Mouse (Mus musculus): ENCODE data around the gene Herc4. TPM values are rescaled to one million over a fixed set of nuclear protein-coding genes. Genes with fewer than 3 reads are reported as not detected.
A peak's percentile ranks its signal among the peaks of the same experiment; 100 is the strongest.

Herc4 gene
- polyA plus RNA-seq, 1 experiment, result 19.2 TPM

- H3K4me1 ChIP-seq (ENCODE audit: control insufficient read depth, insufficient read depth, insufficient read length), result no peaks in the 10 kb centered on the region
- 87% methylated on average over 5 of the region's 5 CpGs for WGBS
- peaks cover 22% of the 10 kb centered on the region for H3K36me3 ChIP-seq (ENCODE audit: control insufficient read depth, insufficient read depth, low read length)
- TF ChIP-seq CTCF (IDR thresholded peaks at IDR 0.05; ENCODE audit: extremely low read depth, insufficient read depth, insufficient read length, insufficient replicate concordance), result no peak
- no peak for TF ChIP-seq POLR2A (IDR thresholded peaks at IDR 0.05; ENCODE audit: low read depth, low read length)
- no peaks in the 10 kb centered on the region for H3K27me3 ChIP-seq (ENCODE audit: control insufficient read depth, insufficient read depth, low read length)
- no peak overlapping the region for H3K27ac ChIP-seq (ENCODE audit: insufficient read depth, low read length)
- no peak overlapping the region for H3K4me3 ChIP-seq (ENCODE audit: extremely low read depth, insufficient read depth, insufficient read length)
- no peak for DNase-seq (ENCODE audit: low read depth in 1 of 2, low spot score in 2 of 2)
Measured at GRCm38 (mm10) chr10:63272868-63273267, 29.3 kb downstream of the Herc4 start.

GRCm38 (mm10) chr10:63277010-63277409, 33.4 kb downstream of the Herc4 start:
- no peak overlapping the region for H3K27ac ChIP-seq (ENCODE audit: insufficient read depth, low read length)
- H3K4me3 ChIP-seq (ENCODE audit: extremely low read depth, insufficient read depth, insufficient read length), result no peak overlapping the region
- H3K4me1 ChIP-seq (ENCODE audit: control insufficient read depth, insufficient read depth, insufficient read length), result no peaks in the 10 kb centered on the region
- no peak for TF ChIP-seq POLR2A (IDR thresholded peaks at IDR 0.05; ENCODE audit: low read depth, low read length)
- TF ChIP-seq CTCF (IDR thresholded peaks at IDR 0.05; ENCODE audit: extremely low read depth, insufficient read depth, insufficient read length, insufficient replicate concordance), result no peak
- peaks cover 31% of the 10 kb centered on the region for H3K36me3 ChIP-seq (ENCODE audit: control insufficient read depth, insufficient read depth, low read length)
- no peaks in the 10 kb centered on the region for H3K27me3 ChIP-seq (ENCODE audit: control insufficient read depth, insufficient read depth, low read length)
- no peak for DNase-seq (ENCODE audit: low read depth in 1 of 2, low spot score in 2 of 2)
- 78% methylated on average over 3 of the region's 3 CpGs for WGBS

GRCm38 (mm10) chr10:63279851-63280250, 36.2 kb downstream of the Herc4 start:
- TF ChIP-seq POLR2A (IDR thresholded peaks at IDR 0.05; ENCODE audit: low read depth, low read length) (no peak), CTCF (IDR thresholded peaks at IDR 0.05; ENCODE audit: extremely low read depth, insufficient read depth, insufficient read length, insufficient replicate concordance) (no peak)
- 99% methylated on average over 3 of the region's 3 CpGs for WGBS
- DNase-seq (ENCODE audit: low read depth in 1 of 2, low spot score in 2 of 2), result no peak

GRCm38 (mm10) chr10:63282417-63282816, 38.8 kb downstream of the Herc4 start:
- H3K27ac ChIP-seq (ENCODE audit: insufficient read depth, low read length), result no peak overlapping the region
- H3K36me3 ChIP-seq (ENCODE audit: control insufficient read depth, insufficient read depth, low read length), result peaks cover 39% of the 10 kb centered on the region
- no peaks in the 10 kb centered on the region for H3K4me1 ChIP-seq (ENCODE audit: control insufficient read depth, insufficient read depth, insufficient read length)
- H3K4me3 ChIP-seq (ENCODE audit: extremely low read depth, insufficient read depth, insufficient read length), result no peak overlapping the region
- no peak for DNase-seq (ENCODE audit: low read depth in 1 of 2, low spot score in 2 of 2)
- WGBS, result 84% methylated on average over 4 of the region's 4 CpGs
- TF ChIP-seq POLR2A (IDR thresholded peaks at IDR 0.05; ENCODE audit: low read depth, low read length) (no peak), CTCF (IDR thresholded peaks at IDR 0.05; ENCODE audit: extremely low read depth, insufficient read depth, insufficient read length, insufficient replicate concordance) (no peak)
- H3K27me3 ChIP-seq (ENCODE audit: control insufficient read depth, insufficient read depth, low read length), result no peaks in the 10 kb centered on the region

More at GRCm38 (mm10) chr10:63279851-63280250, 36.2 kb downstream of the Herc4 start:
- no peak overlapping the region for H3K27ac ChIP-seq (ENCODE audit: insufficient read depth, low read length)
- no peaks in the 10 kb centered on the region for H3K27me3 ChIP-seq (ENCODE audit: control insufficient read depth, insufficient read depth, low read length)
- no peak overlapping the region for H3K4me3 ChIP-seq (ENCODE audit: extremely low read depth, insufficient read depth, insufficient read length)
- H3K36me3 ChIP-seq (ENCODE audit: control insufficient read depth, insufficient read depth, low read length), result peaks cover 30% of the 10 kb centered on the region
- no peaks in the 10 kb centered on the region for H3K4me1 ChIP-seq (ENCODE audit: control insufficient read depth, insufficient read depth, insufficient read length)

- 94% methylated on average over 7 of the region's 7 CpGs for WGBS
- DNase-seq (ENCODE audit: low read depth in 1 of 2, low spot score in 2 of 2), result no peak
- no peaks in the 10 kb centered on the region for H3K27me3 ChIP-seq (ENCODE audit: control insufficient read depth, insufficient read depth, low read length)
- TF ChIP-seq POLR2A (IDR thresholded peaks at IDR 0.05; ENCODE audit: low read depth, low read length) (no peak), CTCF (IDR thresholded peaks at IDR 0.05; ENCODE audit: extremely low read depth, insufficient read depth, insufficient read length, insufficient replicate concordance) (no peak)
- no peak overlapping the region for H3K27ac ChIP-seq (ENCODE audit: insufficient read depth, low read length)
- H3K4me3 ChIP-seq (ENCODE audit: extremely low read depth, insufficient read depth, insufficient read length), result no peak overlapping the region
- no peaks in the 10 kb centered on the region for H3K4me1 ChIP-seq (ENCODE audit: control insufficient read depth, insufficient read depth, insufficient read length)
- H3K36me3 ChIP-seq (ENCODE audit: control insufficient read depth, insufficient read depth, low read length), result peaks cover 43% of the 10 kb centered on the region
Measured at GRCm38 (mm10) chr10:63282846-63283245, 39.2 kb downstream of the Herc4 start.

- WGBS, result 95% methylated on average over 2 of the region's 2 CpGs
- no peaks in the 10 kb centered on the region for H3K27me3 ChIP-seq (ENCODE audit: control insufficient read depth, insufficient read depth, low read length)
- no peak overlapping the region for H3K4me3 ChIP-seq (ENCODE audit: extremely low read depth, insufficient read depth, insufficient read length)
- no peaks in the 10 kb centered on the region for H3K4me1 ChIP-seq (ENCODE audit: control insufficient read depth, insufficient read depth, insufficient read length)
- TF ChIP-seq CTCF (IDR thresholded peaks at IDR 0.05; ENCODE audit: extremely low read depth, insufficient read depth, insufficient read length, insufficient replicate concordance), result no peak
- TF ChIP-seq POLR2A (IDR thresholded peaks at IDR 0.05; ENCODE audit: low read depth, low read length), result no peak
- H3K27ac ChIP-seq (ENCODE audit: insufficient read depth, low read length), result no peak overlapping the region
- DNase-seq (ENCODE audit: low read depth in 1 of 2, low spot score in 2 of 2), result no peak
- peaks cover 52% of the 10 kb centered on the region for H3K36me3 ChIP-seq (ENCODE audit: control insufficient read depth, insufficient read depth, low read length)
Measured at GRCm38 (mm10) chr10:63302356-63302755, 58.7 kb downstream of the Herc4 start.

GRCm38 (mm10) chr10:63308582-63309366, 65.2 kb downstream of the Herc4 start:
- Histone ChIP-seq H3K4me3 (ENCODE audit: extremely low read depth, insufficient read depth, insufficient read length) (no peak overlapping the region), H3K36me3 (ENCODE audit: control insufficient read depth, insufficient read depth, low read length) (peaks cover 44% of the 10 kb centered on the region), H3K27me3 (ENCODE audit: control insufficient read depth, insufficient read depth, low read length) (no peaks in the 10 kb centered on the region), H3K4me1 (ENCODE audit: control insufficient read depth, insufficient read depth, insufficient read length) (no peaks in the 10 kb centered on the region), H3K27ac (ENCODE audit: insufficient read depth, low read length) (no peak overlapping the region)
- 49% methylated on average over 10 of the region's 10 CpGs for WGBS
- DNase-seq (ENCODE audit: low read depth in 1 of 2, low spot score in 2 of 2), result peak; percentile 37 to 81
- TF ChIP-seq POLR2A (IDR thresholded peaks at IDR 0.05; ENCODE audit: low read depth, low read length) (no peak), CTCF (IDR thresholded peaks at IDR 0.05; ENCODE audit: extremely low read depth, insufficient read depth, insufficient read length, insufficient replicate concordance) (peak; percentile 87)

Data from spleen, adult 2 months (tissue).